In genomic region chr10:68625329-68625728, GRCm38 (mm10) we compare ENCODE assay signal across 19 mouse cellular contexts.
A peak's percentile ranks its signal among the peaks of the same experiment; 100 is the strongest.
DNase-seq lines count a peak whose midpoint lies in the region; ATAC-seq and TF ChIP-seq lines count a peak whose summit lies in the region.
"Had no signal": no experiment of that assay in that cellular context is flagged by ENCODE, and none has a peak within 500 bp of the region (broad histone marks: within the 10 kb centered on the region; RNA-seq: fewer than 3 reads in every experiment).

No protein-coding gene starts in this region.

- H3K4me3 ChIP-seq in lung, adult 2 months (replicated peaks; ENCODE audit: extremely low read depth, low read depth, low read length), result no peak overlapping the region
- H3K4me3 ChIP-seq: hindbrain, embryonic 10.5 days; limb, embryonic 13.5 days; myocyte had no signal

- TF ChIP-seq POLR2A in lung, adult 2 months (IDR thresholded peaks at IDR 0.05; ENCODE audit: borderline replicate concordance, extremely low read depth, low read depth, low read length), result no peak

- ATAC-seq in common myeloid progenitor, adult 5-6 weeks (replicated peaks; ENCODE audit: low read depth, poor library complexity, severe bottlenecking), result peak; percentile 36; the same call in 1 of the 2 replicates
- ATAC-seq: forebrain, embryonic 16.5 days; hindbrain, postnatal 0 days had no signal

- peak; percentile 14 for DNase-seq in embryo, embryonic 10.5 days (ENCODE audit: low spot score)
- no peak for DNase-seq in embryo, embryonic 9.5 days (ENCODE audit: extremely low spot score)
- DNase-seq in lung, adult 2 months, result peak; percentile 7
- DNase-seq in lung, postnatal 25 days (ENCODE audit: low spot score), result peak; percentile 72
- no peak for DNase-seq in cerebellum, postnatal 25 days
- DNase-seq in cerebellum, postnatal 14 days, result no peak
- DNase-seq in gastrocnemius, postnatal 10 days, result no peak
- DNase-seq: adrenal gland, postnatal 36 days; cerebellum, adult 11-12 months; cerebellum, postnatal 36 days; midbrain, embryonic 14.5 days; right cerebral cortex, postnatal 25 days; thymus, adult 2 months had no signal

- no peak for TF ChIP-seq CTCF in lung, adult 2 months (IDR thresholded peaks at IDR 0.05; ENCODE audit: insufficient read depth, low read length)

- WGBS in lung, adult 2 months, result 15% methylated on average over 5 of the region's 5 CpGs

- H3K4me1 ChIP-seq in lung, adult 2 months (ENCODE audit: control insufficient read depth, insufficient read depth, low read length), result peaks cover 6% of the 10 kb centered on the region
- H3K4me1 ChIP-seq: hindbrain, embryonic 10.5 days had no signal

Comparison
In these comparisons a context has a peak if more than half of its experiments do, and no peak if none do; other contexts are left out.
1. DNase-seq: peak in embryo, embryonic 10.5 days (single experiment), lung, adult 2 months (single experiment) and lung, postnatal 25 days (single experiment); none in embryo, embryonic 9.5 days (single experiment), cerebellum, postnatal 25 days (0 of 2), cerebellum, postnatal 14 days (0 of 2) and gastrocnemius, postnatal 10 days (single experiment).